Mouse (Mus musculus) midbrain, embryonic 11.5 days (tissue): ENCODE results near the gene Dlg1. TPM values are rescaled to one million over a fixed set of nuclear protein-coding genes. Genes with fewer than 3 reads are reported as not detected.

Source experiments
- ATAC-seq: fragments of 200-750 bp; cut with Nextera tagmentation; 2 replicates; pipeline ENCODE4 v1.8.0; 2017; ENCODE audit warnings: moderate TSS enrichment, moderate library complexity; ENCODE audit not compliant: low FRiP score
- DNase-seq: peaks from one replicate; pipeline ENCODE4 v3.0.0; 2015; ENCODE audit warnings: low spot score; ENCODE audit errors: missing footprints
- H3K27ac ChIP-seq: fragments of 300-500 bp; sonication (generic); 2 replicates; pipeline ENCODE4 v1.5.1; 2014; ENCODE audit warnings: low read depth, low read length
- H3K27me3 ChIP-seq: fragments of 300-500 bp; sonication (generic); 2 replicates; pipeline ENCODE4 v1.6.1; 2014; ENCODE audit warnings: mild to moderate bottlenecking, low read length, moderate library complexity, mixed read lengths; ENCODE audit not compliant: control insufficient read depth, insufficient read depth
- H3K36me3 ChIP-seq: fragments of 300-500 bp; sonication (generic); 2 replicates; pipeline ENCODE4 v1.6.1; 2014; ENCODE audit warnings: mild to moderate bottlenecking, low read length, moderate library complexity, mixed read lengths; ENCODE audit not compliant: control insufficient read depth, insufficient read depth
- H3K4me1 ChIP-seq: fragments of 300-500 bp; sonication (generic); 2 replicates; pipeline ENCODE4 v1.6.1; 2014; ENCODE audit warnings: low read length; ENCODE audit not compliant: control insufficient read depth, insufficient read depth
- H3K4me2 ChIP-seq: fragments of 300-500 bp; sonication (generic); 2 replicates; pipeline ENCODE4 v1.6.1; 2014; ENCODE audit warnings: mild to moderate bottlenecking, moderate library complexity
- H3K4me3 ChIP-seq: fragments of 300-500 bp; sonication (generic); 2 replicates; pipeline ENCODE4 v1.5.1; 2014; ENCODE audit warnings: low read depth, low read length
- H3K9ac ChIP-seq: fragments of 300-500 bp; sonication (generic); 2 replicates; pipeline ENCODE4 v1.6.1; 2014; ENCODE audit warnings: low read length
- H3K9me3 ChIP-seq: fragments of 300-500 bp; sonication (generic); 2 replicates; pipeline ENCODE4 v1.6.1; 2016; ENCODE audit warnings: low read length; ENCODE audit not compliant: control insufficient read depth
- WGBS: fragments of 180-500 bp; shearing (Covaris S2); extraction: QIAGEN DNeasy Blood & Tissue Kit; methylation state at CpG from one replicate; pipeline ENCODE4 v1.1.7; 2014; 5-methylcytosine and 5-hydroxymethylcytosine counted together
- polyA plus RNA-seq: library from polyadenylated mRNA; unstranded; fragments of >200 nt; fragmentation: Nextera tagmentation; extraction: Ambion mirVana; gene quantifications from 2 replicates; pipeline ENCODE4 v1.2.1, GENCODE M21; 2014

The Dlg1 gene
- polyA plus RNA-seq, 1 experiment from 2014 or later: 21.0 TPM

DNA sequence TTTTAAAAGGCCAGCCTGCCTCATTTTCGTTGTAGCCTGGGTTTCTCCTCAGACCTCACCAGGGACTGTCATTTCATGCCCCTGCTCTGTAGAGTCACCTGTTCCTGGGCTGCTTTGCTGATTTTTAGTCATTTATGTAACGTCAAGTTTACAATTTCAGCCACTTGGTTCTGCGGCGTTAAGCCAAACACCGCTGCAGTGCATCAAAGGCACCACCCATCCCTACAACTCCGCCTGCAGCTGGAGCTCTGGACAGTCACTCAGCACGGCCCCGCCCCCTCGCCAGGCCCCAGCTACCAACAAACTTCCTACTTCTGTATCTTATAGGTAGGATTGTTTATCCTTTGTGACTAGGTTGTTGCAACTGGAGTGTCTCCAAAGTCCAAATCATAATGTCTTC, 243.7 kb downstream of the Dlg1 start:
- Histone ChIP-seq H3K9ac (no peak overlapping the region), H3K9me3 (no peaks in the 10 kb centered on the region), H3K27me3 (peaks cover 2% of the 10 kb centered on the region; the same call in 1 of the 2 replicates), H3K27ac (no peak overlapping the region), H3K4me1 (no peaks in the 10 kb centered on the region), H3K4me3 (no peak overlapping the region), H3K4me2 (peak overlapping the region; percentile 29; the same call in 1 of the 2 replicates), H3K36me3 (no peaks in the 10 kb centered on the region)
- 15% methylated on average over 9 of the region's 9 CpGs for WGBS
- DNase-seq (peak; percentile 88), ATAC-seq (no peak)

DNA sequence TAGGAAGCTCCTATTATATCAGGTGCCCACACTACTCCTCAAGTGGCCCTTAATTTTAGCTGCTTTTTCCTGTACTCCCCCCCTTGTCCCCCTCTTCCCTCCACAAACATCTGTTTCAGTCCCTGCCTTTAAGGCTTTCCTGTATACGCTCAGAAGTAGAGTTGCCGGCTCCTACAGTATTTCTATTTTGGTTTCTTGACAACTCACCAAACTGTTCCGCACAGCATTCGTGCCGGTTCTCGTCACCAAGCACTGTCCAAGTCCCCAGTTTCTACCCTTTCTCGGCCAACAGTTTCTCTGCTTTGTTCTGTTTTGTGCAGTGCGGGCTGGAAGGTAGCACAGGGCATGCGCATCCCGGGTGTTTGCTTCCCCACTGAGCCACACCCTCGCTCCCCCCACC, 245.7 kb downstream of the Dlg1 start:
- no peaks in the 10 kb centered on the region for H3K4me1 ChIP-seq

DNA sequence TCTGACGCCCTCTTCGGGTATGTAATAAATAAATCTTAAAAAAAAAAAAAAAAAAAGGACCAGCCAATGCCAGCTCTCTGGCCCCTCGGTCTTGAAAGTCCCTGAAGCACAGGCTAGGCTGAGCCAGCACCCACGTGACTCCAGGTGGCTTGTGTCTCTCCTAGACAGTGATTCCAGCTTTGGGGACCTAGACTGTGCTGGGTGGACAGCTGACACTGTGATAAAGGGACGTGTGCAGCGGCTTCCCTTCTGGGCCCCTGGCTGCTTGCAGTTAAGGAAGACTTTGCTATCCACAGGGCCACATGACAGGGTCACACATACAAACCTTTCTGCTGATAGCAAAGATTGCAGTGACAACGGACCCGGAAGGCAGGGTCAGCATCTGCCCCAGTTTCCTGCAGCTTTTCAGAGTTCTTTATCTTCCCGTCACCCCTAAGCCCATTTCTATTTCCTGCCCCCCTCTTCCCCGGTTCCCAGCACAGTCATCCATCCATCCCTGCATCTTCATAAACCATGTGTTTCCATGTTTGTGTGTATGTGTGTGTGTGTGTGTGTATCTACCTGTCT, 247.1 kb downstream of the Dlg1 start:
- H3K9ac ChIP-seq: no peak overlapping the region
- H3K4me3 ChIP-seq: no peak overlapping the region
- peaks cover 2% of the 10 kb centered on the region; the same call in 1 of the 2 replicates for H3K27me3 ChIP-seq
- no peaks in the 10 kb centered on the region for H3K9me3 ChIP-seq
- H3K4me2 ChIP-seq: no peak overlapping the region
- no peak overlapping the region for H3K27ac ChIP-seq
- no peak for DNase-seq
- H3K4me1 ChIP-seq: no peaks in the 10 kb centered on the region
- WGBS: 74% methylated on average over 10 of the region's 10 CpGs
- no peak for ATAC-seq
- H3K36me3 ChIP-seq: no peaks in the 10 kb centered on the region

More for the DNA sequence above, 245.7 kb downstream of the Dlg1 start:
- H3K27ac ChIP-seq: no peak overlapping the region
- no peaks in the 10 kb centered on the region for H3K36me3 ChIP-seq
- no peaks in the 10 kb centered on the region for H3K9me3 ChIP-seq
- H3K4me2 ChIP-seq: no peak overlapping the region
- H3K9ac ChIP-seq: no peak overlapping the region
- ATAC-seq: no peak
- peak; percentile 64 for DNase-seq
- WGBS: 70% methylated on average over 11 of the region's 11 CpGs
- H3K27me3 ChIP-seq: peaks cover 2% of the 10 kb centered on the region; the same call in 1 of the 2 replicates
- no peak overlapping the region for H3K4me3 ChIP-seq

DNA sequence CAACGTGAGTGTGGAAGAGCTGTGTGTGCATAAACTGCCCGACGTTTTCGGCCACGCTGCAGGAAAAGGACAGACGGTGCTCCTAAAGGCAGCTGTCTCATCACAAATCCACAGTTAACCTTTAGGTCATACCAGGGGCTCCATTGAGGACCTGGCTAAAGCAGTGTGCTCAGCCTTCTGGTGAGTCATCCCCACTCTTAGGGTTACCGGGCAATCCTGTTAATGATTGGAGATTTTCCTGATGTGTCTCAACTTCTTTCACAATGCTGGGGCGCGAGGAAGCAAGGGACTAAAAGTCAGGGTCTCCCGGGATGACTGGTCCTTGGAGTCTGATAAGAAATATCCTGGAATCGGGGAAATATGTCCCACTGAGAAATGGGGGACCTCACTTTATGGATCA, 254.5 kb downstream of the Dlg1 start:
- DNase-seq (peak; percentile 81), ATAC-seq (no peak)
- Histone ChIP-seq H3K9ac (no peak overlapping the region; the same call in 1 of the 2 replicates), H3K27me3 (no peaks in the 10 kb centered on the region), H3K4me3 (no peak overlapping the region), H3K36me3 (no peaks in the 10 kb centered on the region), H3K27ac (no peak overlapping the region), H3K4me1 (0 out of 2 replicates have a peak, but pooled peaks cover 2% of the 10 kb centered on the region), H3K4me2 (no peak overlapping the region), H3K9me3 (no peaks in the 10 kb centered on the region)
- WGBS: 78% methylated on average over 11 of the region's 11 CpGs

DNA sequence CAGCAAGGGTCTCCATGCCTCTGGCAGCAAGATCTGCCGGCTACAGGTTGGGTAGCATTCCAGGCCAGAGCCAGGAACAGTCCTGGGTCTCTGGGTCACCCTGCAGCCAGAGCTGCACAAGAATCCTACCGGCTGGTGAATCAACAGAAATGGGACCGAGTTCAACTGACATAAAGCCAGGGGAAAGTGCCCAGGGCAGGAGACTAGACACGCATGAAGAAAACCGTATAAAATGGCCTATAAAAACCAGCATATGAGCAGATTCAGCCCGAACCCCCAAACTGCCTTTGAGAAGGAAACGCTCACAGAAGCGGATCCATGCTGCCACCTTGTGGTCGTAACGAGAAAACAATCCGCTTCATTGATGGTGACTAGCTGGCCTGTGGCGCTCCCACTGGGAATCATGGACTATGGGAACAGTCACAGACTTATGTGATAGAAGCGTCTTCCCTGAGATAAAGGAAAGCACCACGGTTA, 255.0 kb downstream of the Dlg1 start:
- Histone ChIP-seq H3K27me3 (no peaks in the 10 kb centered on the region), H3K4me2 (peak overlapping the region; percentile 27; the same call in 1 of the 2 replicates), H3K9ac (0 out of 2 replicates have a peak overlapping the region, but pooled peaks have one; percentile 38), H3K4me3 (no peak overlapping the region), H3K9me3 (no peaks in the 10 kb centered on the region), H3K27ac (no peak overlapping the region), H3K36me3 (no peaks in the 10 kb centered on the region), H3K4me1 (0 out of 2 replicates have a peak, but pooled peaks cover 2% of the 10 kb centered on the region)
- peak; percentile 99 for DNase-seq
- 5% methylated on average over 14 of the region's 14 CpGs for WGBS
- no peak for ATAC-seq

DNA sequence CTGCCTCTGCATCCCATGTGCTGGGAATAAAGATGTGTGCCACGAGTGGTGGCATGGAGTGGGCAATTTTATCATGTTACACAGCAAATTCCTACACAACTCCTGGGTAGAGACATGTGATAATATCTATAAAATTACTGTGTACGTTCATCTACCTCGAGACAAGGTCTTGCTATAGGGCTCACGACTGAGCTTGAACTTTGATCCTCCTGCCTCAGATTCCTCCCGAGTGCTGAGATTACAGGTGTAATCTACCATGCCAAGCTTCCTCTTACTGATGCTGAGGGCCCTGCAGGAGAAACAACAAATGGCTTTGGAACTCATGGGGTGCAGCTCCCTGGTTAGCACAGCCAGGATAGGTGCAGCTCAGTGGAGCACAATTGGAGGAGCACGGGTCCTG, 261.1 kb downstream of the Dlg1 start:
- no peak for ATAC-seq
- WGBS: 86% methylated on average over 6 of the region's 6 CpGs
- H3K36me3 ChIP-seq: no peaks in the 10 kb centered on the region
- no peaks in the 10 kb centered on the region for H3K9me3 ChIP-seq
- H3K4me2 ChIP-seq: no peak overlapping the region
- no peak overlapping the region for H3K9ac ChIP-seq
- H3K4me3 ChIP-seq: no peak overlapping the region
- peak; percentile 44 for DNase-seq
- H3K27me3 ChIP-seq: no peaks in the 10 kb centered on the region
- no peaks in the 10 kb centered on the region for H3K4me1 ChIP-seq
- no peak overlapping the region for H3K27ac ChIP-seq

Other genes starting within 250 kb of the Dlg1 start
- gene Bdh1, start 241.2 kb upstream of the Dlg1 start, polyA plus RNA-seq: 19.0 and 21.3 TPM in 2 replicates
- 0.10 TPM in 1 of 2 replicates, not detected in the other for gene Meltf, start 215.4 kb downstream of the Dlg1 start, polyA plus RNA-seq